Mouse (Mus musculus) erythroblast, embryonic 14.5 days (primary cell): ENCODE data around the gene Npsr1. TPM values are rescaled to one million over a fixed set of nuclear protein-coding genes. Genes with fewer than 3 reads are reported as not detected.

Source experiments
- H3K27me3 ChIP-seq: 2 replicates; pipeline ENCODE4 v1.6.1; 2012; ENCODE audit warnings: inconsistent platforms; ENCODE audit not compliant: control insufficient read depth
- H3K36me3 ChIP-seq: 2 replicates; pipeline ENCODE4 v1.6.1; 2012; ENCODE audit warnings: mild to moderate bottlenecking, inconsistent platforms; ENCODE audit not compliant: control insufficient read depth
- H3K4me1 ChIP-seq: 2 replicates; pipeline ENCODE4 v1.6.1; 2012; ENCODE audit warnings: inconsistent platforms; ENCODE audit not compliant: control insufficient read depth
- H3K4me3 ChIP-seq: replicated peaks from 2 replicates; pipeline ENCODE3; 2012; ENCODE audit warnings: moderate library complexity, mild to moderate bottlenecking, inconsistent platforms
- H3K9me3 ChIP-seq: 2 replicates; pipeline ENCODE4 v1.6.1; 2012; ENCODE audit warnings: low read length, inconsistent platforms, mixed read lengths; ENCODE audit not compliant: control insufficient read depth
- GATA1 ChIP-seq: IDR thresholded peaks from 2 replicates; pipeline ENCODE4 v1.6.1; 2012; ENCODE audit warnings: low read length, inconsistent platforms, mixed read lengths
- TAL1 ChIP-seq: IDR thresholded peaks from 3 replicates; pipeline ENCODE4 v1.6.1; 2012; ENCODE audit warnings: low read length, inconsistent platforms, mixed read lengths
- polyA plus RNA-seq: library from polyadenylated mRNA; stranded (reverse); fragments of >175 nt; gene quantifications from 2 replicates; pipeline ENCODE4 v1.2.3, GENCODE M21; 2012

Gene Npsr1
- polyA plus RNA-seq, 1 experiment = not detected

GRCm38 (mm10) chr9:24307400-24307799, 209.6 kb downstream of the Npsr1 start:
- no peaks in the 10 kb centered on the region for H3K9me3 ChIP-seq
- TF ChIP-seq GATA1 = no peak
- no peak for TF ChIP-seq TAL1
- H3K27me3 ChIP-seq = no peaks in the 10 kb centered on the region

GRCm38 (mm10) chr9:24315835-24316234, 218.0 kb downstream of the Npsr1 start:
- TF ChIP-seq TAL1 = no peak
- TF ChIP-seq GATA1 = no peak
- no peaks in the 10 kb centered on the region for H3K4me1 ChIP-seq
- H3K27me3 ChIP-seq = no peaks in the 10 kb centered on the region
- H3K36me3 ChIP-seq = no peaks in the 10 kb centered on the region
- no peaks in the 10 kb centered on the region for H3K9me3 ChIP-seq
- H3K4me3 ChIP-seq = no peak overlapping the region

More at GRCm38 (mm10) chr9:24307400-24307799, 209.6 kb downstream of the Npsr1 start:
- no peak overlapping the region for H3K4me3 ChIP-seq
- no peaks in the 10 kb centered on the region for H3K4me1 ChIP-seq
- H3K36me3 ChIP-seq = no peaks in the 10 kb centered on the region

- H3K27me3 ChIP-seq = no peaks in the 10 kb centered on the region
- no peaks in the 10 kb centered on the region for H3K4me1 ChIP-seq
- no peaks in the 10 kb centered on the region for H3K36me3 ChIP-seq
- no peaks in the 10 kb centered on the region for H3K9me3 ChIP-seq
- H3K4me3 ChIP-seq = no peak overlapping the region
- no peak for TF ChIP-seq GATA1
- TF ChIP-seq TAL1 = no peak
Observed at GRCm38 (mm10) chr9:24331661-24332060, 233.9 kb downstream of the Npsr1 start.

GRCm38 (mm10) chr9:24341321-24341720, 243.5 kb downstream of the Npsr1 start:
- no peak for TF ChIP-seq TAL1
- no peak for TF ChIP-seq GATA1
- no peaks in the 10 kb centered on the region for H3K9me3 ChIP-seq
- no peaks in the 10 kb centered on the region for H3K36me3 ChIP-seq
- H3K4me1 ChIP-seq = no peaks in the 10 kb centered on the region
- H3K4me3 ChIP-seq = no peak overlapping the region
- H3K27me3 ChIP-seq = no peaks in the 10 kb centered on the region

GRCm38 (mm10) chr9:24347011-24347410, 249.2 kb downstream of the Npsr1 start:
- no peaks in the 10 kb centered on the region for H3K36me3 ChIP-seq
- TF ChIP-seq TAL1 (no peak), GATA1 (no peak)
- no peaks in the 10 kb centered on the region for H3K9me3 ChIP-seq
- no peak overlapping the region for H3K4me3 ChIP-seq
- no peaks in the 10 kb centered on the region for H3K27me3 ChIP-seq
- no peaks in the 10 kb centered on the region for H3K4me1 ChIP-seq

- H3K36me3 ChIP-seq = no peaks in the 10 kb centered on the region
- H3K4me1 ChIP-seq = no peaks in the 10 kb centered on the region
- no peak for TF ChIP-seq TAL1
- TF ChIP-seq GATA1 = no peak
- H3K9me3 ChIP-seq = no peaks in the 10 kb centered on the region
- no peaks in the 10 kb centered on the region for H3K27me3 ChIP-seq
- no peak overlapping the region for H3K4me3 ChIP-seq
Observed at GRCm38 (mm10) chr9:24349510-24349909, 251.7 kb downstream of the Npsr1 start.

GRCm38 (mm10) chr9:24351402-24351801, 253.6 kb downstream of the Npsr1 start:
- Histone ChIP-seq H3K4me3 (no peak overlapping the region), H3K4me1 (no peaks in the 10 kb centered on the region), H3K9me3 (no peaks in the 10 kb centered on the region), H3K27me3 (no peaks in the 10 kb centered on the region), H3K36me3 (no peaks in the 10 kb centered on the region)
- no peak for TF ChIP-seq GATA1
- no peak for TF ChIP-seq TAL1
